Mouse (Mus musculus): Measurements from ENCODE around the gene Gtf2a1.
"Not testable (repeated sequence)": the region's sequence is repeated elsewhere in the genome, so short reads cannot be mapped to it uniquely, and the experiment has no call there.

Gtf2a1 gene

GRCm38 (mm10) chr12:91589847-91590690 lies at the start of gene Gtf2a1:
TSS of gene Gtf2a1 (minus strand) at chr12:91590487.
- peak; percentile 91 to 95 for DNase-seq

GRCm38 (mm10) chr12:91638351-91638750 lies 48.1 kb upstream of the Gtf2a1 start:
- peak; percentile 22 to 32 for DNase-seq

- peak; percentile 31 to 37 for DNase-seq
Observed at GRCm38 (mm10) chr12:91637136-91637909, 47.0 kb upstream of the Gtf2a1 start.

GRCm38 (mm10) chr12:91626482-91626881 lies 36.2 kb upstream of the Gtf2a1 start:
- DNase-seq: no peak

- peak; percentile 18 to 54 for DNase-seq
Observed at GRCm38 (mm10) chr12:91625013-91625412, 34.7 kb upstream of the Gtf2a1 start.

GRCm38 (mm10) chr12:91609425-91609824 lies 19.1 kb upstream of the Gtf2a1 start:
- peak; percentile 43 to 44 for DNase-seq

GRCm38 (mm10) chr12:91607678-91608077 lies 17.4 kb upstream of the Gtf2a1 start:
- no peak for DNase-seq

GRCm38 (mm10) chr12:91606651-91607050 lies 16.4 kb upstream of the Gtf2a1 start:
- no peak for DNase-seq

GRCm38 (mm10) chr12:91604600-91604999 lies 14.3 kb upstream of the Gtf2a1 start:
- no peak for DNase-seq

GRCm38 (mm10) chr12:91592128-91592527 lies 1.8 kb upstream of the Gtf2a1 start:
- no peak for DNase-seq

- DNase-seq: no peak
Observed at GRCm38 (mm10) chr12:91591191-91591590, 904 bp upstream of the Gtf2a1 start.

- peak; percentile 17 to 24 for DNase-seq
Observed at GRCm38 (mm10) chr12:91590716-91591115, 429 bp upstream of the Gtf2a1 start.

- no peak for DNase-seq
Observed at GRCm38 (mm10) chr12:91589542-91589846, 793 bp downstream of the Gtf2a1 start.

- DNase-seq: peak; percentile 26 to 33
Observed at GRCm38 (mm10) chr12:91588670-91589541, 1.4 kb downstream of the Gtf2a1 start.

GRCm38 (mm10) chr12:91588176-91588669 lies 2.1 kb downstream of the Gtf2a1 start:
- peak; percentile 91 for DNase-seq

- no peak for DNase-seq
Observed at GRCm38 (mm10) chr12:91587491-91588033, 2.7 kb downstream of the Gtf2a1 start.

- no peak for DNase-seq
Observed at GRCm38 (mm10) chr12:91587077-91587476, 3.2 kb downstream of the Gtf2a1 start.

GRCm38 (mm10) chr12:91585815-91586214 lies 4.5 kb downstream of the Gtf2a1 start:
- DNase-seq: not testable (repeated sequence)

- no peak for DNase-seq
Observed at GRCm38 (mm10) chr12:91585206-91585605, 5.1 kb downstream of the Gtf2a1 start.

GRCm38 (mm10) chr12:91583409-91583808 lies 6.9 kb downstream of the Gtf2a1 start:
- no peak for DNase-seq

- no peak for DNase-seq
Observed at GRCm38 (mm10) chr12:91582362-91583002, 7.8 kb downstream of the Gtf2a1 start.

Measured in kidney, adult 8-10 months (tissue).